Mouse (Mus musculus) ES-E14 (cell line): Measurements from ENCODE around the gene Abhd16a. TPM values are rescaled to one million over a fixed set of nuclear protein-coding genes. Genes with fewer than 3 reads are reported as not detected.

Source experiments
- DNase-seq: peaks from one replicate; pipeline ENCODE4 v3.0.0-alpha.2; 2013; ENCODE audit warnings: low read depth, low spot score
- H3K27ac ChIP-seq: 2 replicates; pipeline ENCODE4 v1.5.1; 2012; ENCODE audit warnings: low read depth, mild to moderate bottlenecking, low read length, moderate library complexity, mixed read lengths; ENCODE audit not compliant: poor library complexity, insufficient read depth, severe bottlenecking
- H3K36me3 ChIP-seq: 2 replicates; pipeline ENCODE4 v1.6.1; 2012; ENCODE audit warnings: mild to moderate bottlenecking, low read length, moderate library complexity, mixed read lengths; ENCODE audit not compliant: control insufficient read depth, poor library complexity, insufficient read depth, severe bottlenecking
- H3K4me1 ChIP-seq, 2 experiments: fragments of 150-350 bp in 1 of 2; sonication (generic) in 1 of 2; 2 replicates each; pipeline ENCODE4 v1.6.1; 2012; ENCODE audit warnings: low read length in 2 of 2, mild to moderate bottlenecking in 1 of 2, mixed read lengths in 1 of 2; ENCODE audit not compliant: control insufficient read depth in 2 of 2, insufficient read depth in 2 of 2, poor library complexity in 1 of 2
- H3K4me3 ChIP-seq, 2 experiments: fragments of 150-350 bp in 1 of 2; sonication (generic) in 1 of 2; 2 replicates each; pipeline ENCODE4 v1.5.1; 2012; ENCODE audit warnings: low read length in 2 of 2, low read depth in 1 of 2, mild to moderate bottlenecking in 1 of 2, mixed read lengths in 1 of 2; ENCODE audit not compliant: insufficient read depth in 1 of 2, poor library complexity in 1 of 2, severe bottlenecking in 1 of 2
- H3K9ac ChIP-seq: 2 replicates; pipeline ENCODE4 v1.6.1; 2012; ENCODE audit warnings: low read depth, mild to moderate bottlenecking, low read length, mixed read lengths; ENCODE audit not compliant: poor library complexity, insufficient read depth, severe bottlenecking
- H3K9me3 ChIP-seq: fragments of 150-350 bp; sonication (generic); 2 replicates; pipeline ENCODE4 v1.6.1; 2012; ENCODE audit warnings: low read depth, mild to moderate bottlenecking, low read length; ENCODE audit not compliant: control insufficient read depth, insufficient read depth
- CHD2 ChIP-seq: IDR thresholded peaks from 2 replicates; pipeline ENCODE4 v1.6.1; 2014; ENCODE audit warnings: mild to moderate bottlenecking, low read depth, low read length, inconsistent platforms
- HCFC1 ChIP-seq: IDR thresholded peaks from 2 replicates; pipeline ENCODE4 v1.6.1; 2012; ENCODE audit warnings: low read length, inconsistent platforms, borderline replicate concordance; ENCODE audit not compliant: insufficient read depth
- MAFK ChIP-seq: IDR thresholded peaks from 2 replicates; pipeline ENCODE4 v1.6.1; 2014; ENCODE audit warnings: mild to moderate bottlenecking, low read depth, low read length, inconsistent platforms; ENCODE audit not compliant: insufficient read depth
- ZC3H11A ChIP-seq: IDR thresholded peaks from 2 replicates; pipeline ENCODE4 v1.6.1; 2012; ENCODE audit warnings: low read depth, mild to moderate bottlenecking, inconsistent platforms, low read length, borderline replicate concordance
- ZNF384 ChIP-seq: IDR thresholded peaks from 2 replicates; pipeline ENCODE4 v1.6.1; 2012; ENCODE audit warnings: low read depth, low read length, inconsistent platforms
- in situ Hi-C, 2 experiments: fragments of 600-800 bp; cut with MboI; formaldehyde crosslinking; loops; one replicate each; pipeline ENCODE4 v1.15.1; 2025; ENCODE audit warnings: low sequenced_read_pairs in 2 of 2, inconsistent platforms in 1 of 2; ENCODE audit not compliant: unreplicated experiment in 2 of 2
- total RNA-seq: library from RNA; depleted of rRNA; stranded (reverse); fragments of 300-350 nt; gene quantifications from 2 replicates; pipeline ENCODE4 v1.2.3, GENCODE M21; 2012

Gene Abhd16a
- total RNA-seq, 1 experiment: 30.7 TPM

GRCm38 (mm10) chr17:35106522-35106921 lies 17.5 kb downstream of the Abhd16a start:
- in situ Hi-C loops: loop anchor here in 1 of 2 experiments (25.0 kb wide), 1 partner anchor 94 kb away; the partner anchor contains the start of genes Vars and Vwa7
- peaks cover 0 to 3% of the 10 kb centered on the region in 2 experiments; a peak in 1 of 4 replicates for H3K4me1 ChIP-seq
- H3K9me3 ChIP-seq: no peaks in the 10 kb centered on the region
- H3K9ac ChIP-seq: no peak overlapping the region
- DNase-seq: no peak
- no peak overlapping the region for H3K4me3 ChIP-seq
- H3K36me3 ChIP-seq: peaks cover 7% of the 10 kb centered on the region; the same call in 1 of the 2 replicates
- H3K27ac ChIP-seq: no peak overlapping the region
- TF ChIP-seq ZC3H11A: no peak
- TF ChIP-seq ZNF384: no peak
- no peak for TF ChIP-seq CHD2
- TF ChIP-seq HCFC1: no peak
- no peak for TF ChIP-seq MAFK

- H3K36me3 ChIP-seq: no peaks in the 10 kb centered on the region
- H3K9me3 ChIP-seq: no peaks in the 10 kb centered on the region
- H3K27ac ChIP-seq: no peak within 1 kb of the TSS
- DNase-seq: no peak
- TF ChIP-seq MAFK: no peak
- no peak for TF ChIP-seq ZC3H11A
- no peak for TF ChIP-seq CHD2
- no peak for TF ChIP-seq ZNF384
- TF ChIP-seq HCFC1: no peak
- H3K4me3 ChIP-seq: no peak within 1 kb of the TSS
- in situ Hi-C loops: loop anchor here in 1 of 2 experiments (25.0 kb wide), 1 partner anchor 96 kb away; the partner anchor contains the start of genes Vars and Vwa7
- H3K4me1 ChIP-seq: peaks cover 0 to 3% of the 10 kb centered on the region in 2 experiments; a peak in 1 of 4 replicates
- H3K9ac ChIP-seq: no peak within 1 kb of the TSS
Observed at GRCm38 (mm10) chr17:35108097-35108496, 19.0 kb downstream of the Abhd16a start, which contains the start of gene Ly6g5c. Gene Ly6g5c (plus strand): TSS chr17:35108279.

GRCm38 (mm10) chr17:35111774-35112173 lies 22.7 kb downstream of the Abhd16a start:
- DNase-seq: no peak
- in situ Hi-C loops: loop anchor here in 1 of 2 experiments (25.0 kb wide), 1 partner anchor 99 kb away; the partner anchor contains the start of genes Vars and Vwa7
- H3K4me3 ChIP-seq: no peak overlapping the region

GRCm38 (mm10) chr17:35115046-35116019 lies 26.3 kb downstream of the Abhd16a start, which contains the start of gene Ly6g5b:
Gene Ly6g5b (minus strand): TSS chr17:35115428.
- no peak within 1 kb of the TSS for H3K9ac ChIP-seq
- H3K4me1 ChIP-seq: peaks cover 0 to 3% of the 10 kb centered on the region in 2 experiments; a peak in 2 of 4 replicates
- no peaks in the 10 kb centered on the region for H3K9me3 ChIP-seq
- in situ Hi-C loops: loop anchor here in 1 of 2 experiments (25.0 kb wide), 1 partner anchor 103 kb away; the partner anchor contains the start of genes Vars and Vwa7
- no peak for TF ChIP-seq HCFC1
- TF ChIP-seq CHD2: no peak
- no peak for TF ChIP-seq ZNF384
- no peak for TF ChIP-seq MAFK
- TF ChIP-seq ZC3H11A: no peak
- peaks cover 32% of the 10 kb centered on the region for H3K36me3 ChIP-seq
- H3K27ac ChIP-seq: no peak within 1 kb of the TSS
- H3K4me3 ChIP-seq: no peak within 1 kb of the TSS
- DNase-seq: no peak

More at GRCm38 (mm10) chr17:35111774-35112173, 22.7 kb downstream of the Abhd16a start:
- H3K9ac ChIP-seq: no peak overlapping the region
- no peaks in the 10 kb centered on the region for H3K9me3 ChIP-seq
- H3K4me1 ChIP-seq: no peaks in the 10 kb centered on the region; a peak in 1 of 4 replicates
- TF ChIP-seq ZC3H11A (no peak), MAFK (no peak), HCFC1 (no peak)
- no peak overlapping the region for H3K27ac ChIP-seq
- H3K36me3 ChIP-seq: peaks cover 14% of the 10 kb centered on the region
